Mouse (Mus musculus) Muller cell, postnatal 12 days (primary cell): ENCODE results near the gene Ankrd60.

Source experiments
- DNase-seq: peaks from one replicate; pipeline ENCODE4 v3.0.0-alpha.2; 2015; ENCODE audit errors: inconsistent ontology term

The Ankrd60 gene

GRCm38 (mm10) chr2:173584361-173584760 lies 6.2 kb upstream of the Ankrd60 start:
- no peak for DNase-seq

- no peak for DNase-seq
Observed at GRCm38 (mm10) chr2:173583455-173583854, 5.3 kb upstream of the Ankrd60 start.

GRCm38 (mm10) chr2:173582903-173583302 lies 4.7 kb upstream of the Ankrd60 start:
- DNase-seq, result no peak

- peak; percentile 12 for DNase-seq
Observed at GRCm38 (mm10) chr2:173581096-173581495, 2.9 kb upstream of the Ankrd60 start.

GRCm38 (mm10) chr2:173578595-173578994 lies 430 bp upstream of the Ankrd60 start:
- no peak for DNase-seq

- DNase-seq, result no peak
Observed at GRCm38 (mm10) chr2:173564179-173564578, 14.0 kb downstream of the Ankrd60 start.

GRCm38 (mm10) chr2:173563336-173563735 lies 14.8 kb downstream of the Ankrd60 start:
- no peak for DNase-seq

- DNase-seq, result peak; percentile 31
Observed at GRCm38 (mm10) chr2:173561851-173562442, 16.2 kb downstream of the Ankrd60 start.

GRCm38 (mm10) chr2:173558754-173559396 lies 19.3 kb downstream of the Ankrd60 start:
- no peak for DNase-seq

GRCm38 (mm10) chr2:173553863-173554262 lies 24.3 kb downstream of the Ankrd60 start:
- no peak for DNase-seq

- peak; percentile 51 for DNase-seq
Observed at GRCm38 (mm10) chr2:173550681-173551080, 27.5 kb downstream of the Ankrd60 start.

GRCm38 (mm10) chr2:173549236-173549635 lies 28.9 kb downstream of the Ankrd60 start:
- DNase-seq, result no peak

- peak; percentile 81 for DNase-seq
Observed at GRCm38 (mm10) chr2:173545992-173546703, 32.0 kb downstream of the Ankrd60 start.

GRCm38 (mm10) chr2:173542716-173543115 lies 35.4 kb downstream of the Ankrd60 start:
- DNase-seq, result no peak

GRCm38 (mm10) chr2:173541748-173542147 lies 36.4 kb downstream of the Ankrd60 start:
- DNase-seq, result no peak

- DNase-seq, result no peak
Observed at GRCm38 (mm10) chr2:173539781-173540180, 38.4 kb downstream of the Ankrd60 start.

- DNase-seq, result no peak
Observed at GRCm38 (mm10) chr2:173535886-173536285, 42.3 kb downstream of the Ankrd60 start.

- DNase-seq, result no peak
Observed at GRCm38 (mm10) chr2:173535390-173535789, 42.8 kb downstream of the Ankrd60 start.

- DNase-seq, result no peak
Observed at GRCm38 (mm10) chr2:173534581-173534980, 43.6 kb downstream of the Ankrd60 start.

GRCm38 (mm10) chr2:173532711-173533462 lies 45.3 kb downstream of the Ankrd60 start:
- DNase-seq, result no peak

- DNase-seq, result no peak
Observed at GRCm38 (mm10) chr2:173528493-173528892, 49.7 kb downstream of the Ankrd60 start.

- no peak for DNase-seq
Observed at GRCm38 (mm10) chr2:173522376-173522775, 55.8 kb downstream of the Ankrd60 start, which contains the start of gene 1700021F07Rik. Gene 1700021F07Rik (plus strand): TSS chr2:173522586.
